Mouse (Mus musculus) layer of hippocampus, adult 6 months (tissue): ENCODE data around the gene Ccdc66. TPM values are rescaled to one million over a fixed set of nuclear protein-coding genes. Genes with fewer than 3 reads are reported as not detected.

Experiments used
- long read RNA-seq, 2 experiments: library from polyadenylated mRNA; unstranded; transcript quantifications; one replicate each; pipeline ENCODE4 v2.0.0; 2019 to 2020
- polyA plus RNA-seq: library from polyadenylated mRNA; unstranded; fragments of <200 nt; fragmentation: Nextera tagmentation; gene quantifications from 2 replicates; pipeline ENCODE4 v1.2.3, GENCODE M21; 2021

Ccdc66 gene
- 2.8 and 3.0 TPM in 2 replicates for polyA plus RNA-seq
- long read RNA-seq, experiment 1, full-length matches to known transcripts: 2 of 7 reads
- long read RNA-seq, experiment 1, partial matches to known transcripts: 4 of 7 reads
- long read RNA-seq, experiment 1, other reads (novel, unspliced or antisense): 1 of 7 reads
- long read RNA-seq, experiment 2, full-length matches to known transcripts: 20 of 40 reads
- long read RNA-seq, experiment 2, partial matches to known transcripts: 4 of 40 reads
- long read RNA-seq, experiment 2, other reads (novel, unspliced or antisense): 16 of 40 reads

GRCm38 (mm10) chr14:27507894-27508643, at the start of gene Ccdc66:
Ccdc66 (minus strand) TSS chr14:27508460.

Other genes starting within 250 kb of the Ccdc66 start
- 5.2 and 6.3 TPM in 2 replicates for gene Fam208a, start 79.6 kb downstream of the Ccdc66 start, polyA plus RNA-seq
- 41.5 and 48.9 TPM in 2 replicates for gene Erc2, start 114.0 kb upstream of the Ccdc66 start, polyA plus RNA-seq